Comparison of ENCODE assay signal across 8 mouse cellular contexts in the genomic region with DNA sequence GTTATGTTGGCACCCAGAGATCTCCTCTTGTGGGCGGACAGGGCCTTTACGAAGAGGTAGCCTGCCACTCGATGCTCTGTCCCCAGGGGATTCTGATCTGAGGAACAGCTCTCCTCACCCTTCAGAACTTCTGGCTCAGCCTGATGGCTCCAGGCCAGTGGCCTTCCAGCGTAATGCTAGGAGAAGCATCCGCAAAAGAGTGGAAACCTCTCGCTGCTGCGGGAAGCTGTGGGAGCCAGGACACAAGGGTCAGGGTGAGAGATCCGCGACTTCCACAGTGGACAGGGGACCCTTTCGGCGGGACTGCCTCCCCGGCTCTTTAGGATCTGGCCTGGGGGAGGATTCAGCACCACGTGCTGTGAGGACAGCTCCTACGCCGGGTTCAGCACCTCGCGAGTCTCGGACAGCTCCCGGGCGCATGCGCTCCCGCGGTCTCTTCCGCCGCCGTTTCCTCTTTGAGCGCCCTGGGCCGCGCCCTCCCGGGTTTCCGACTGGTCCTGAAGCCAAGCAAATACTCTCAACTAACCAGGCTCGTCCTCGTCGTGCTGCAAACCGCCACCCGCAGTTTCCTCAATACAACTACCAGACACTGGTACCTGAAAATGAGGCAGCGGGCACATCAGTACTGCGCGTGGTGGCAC. TPM values are rescaled to one million over a fixed set of nuclear protein-coding genes. Genes with fewer than 3 reads are reported as not detected.
DNase-seq lines count a peak whose midpoint lies in the region; ATAC-seq and TF ChIP-seq lines count a peak whose summit lies in the region.

No protein-coding gene starts in this region.

- peak overlapping the region; percentile 84 for H3K4me2 ChIP-seq in embryonic facial prominence, embryonic 13.5 days
- peak overlapping the region; percentile 81 for H3K4me2 ChIP-seq in heart, embryonic 11.5 days
- H3K4me2 ChIP-seq in liver, postnatal 0 days (ENCODE audit: low read depth, low read length) = peak overlapping the region; percentile 67
- peak overlapping the region; percentile 86 for H3K4me2 ChIP-seq in neural tube, embryonic 11.5 days (ENCODE audit: low read depth)
- peak overlapping the region; percentile 81 for H3K4me2 ChIP-seq in stomach, embryonic 16.5 days (ENCODE audit: low read depth, low read length)

- H3K9ac ChIP-seq in embryonic facial prominence, embryonic 13.5 days = peak overlapping the region; percentile 54; the same call in 1 of the 2 replicates
- H3K9ac ChIP-seq in heart, embryonic 11.5 days (ENCODE audit: low read depth, low read length) = no peak overlapping the region
- H3K9ac ChIP-seq in liver, postnatal 0 days (replicated peaks) = no peak overlapping the region
- H3K9ac ChIP-seq in neural tube, embryonic 11.5 days (ENCODE audit: low read length) = peak overlapping the region; percentile 76
- H3K9ac ChIP-seq in stomach, embryonic 16.5 days (ENCODE audit: low read length) = no peak overlapping the region; the same call in 1 of the 2 replicates

- peaks cover 97% of the 10 kb centered on the region for H3K27me3 ChIP-seq in embryonic facial prominence, embryonic 13.5 days
- peaks cover 86% of the 10 kb centered on the region for H3K27me3 ChIP-seq in heart, embryonic 11.5 days (ENCODE audit: control insufficient read depth, insufficient read depth, low read length)
- H3K27me3 ChIP-seq in liver, postnatal 0 days (ENCODE audit: insufficient read depth, low read length) = peaks cover 79% of the 10 kb centered on the region
- peaks cover 49% of the 10 kb centered on the region for H3K27me3 ChIP-seq in neural tube, embryonic 11.5 days (ENCODE audit: control insufficient read depth, insufficient read depth, low read length)
- H3K27me3 ChIP-seq in stomach, embryonic 16.5 days (ENCODE audit: control insufficient read depth, insufficient read depth, low read length) = peaks cover 88% of the 10 kb centered on the region

- WGBS in embryonic facial prominence, embryonic 13.5 days = 3% methylated on average over 39 of the region's 39 CpGs
- 2% methylated on average over 39 of the region's 39 CpGs for WGBS in heart, embryonic 11.5 days (ENCODE audit: insufficient replicate concordance)
- 2% methylated on average over 39 of the region's 39 CpGs for WGBS in liver, postnatal 0 days (ENCODE audit: insufficient replicate concordance)
- 2% methylated on average over 39 of the region's 39 CpGs for WGBS in neural tube, embryonic 11.5 days
- 3% methylated on average over 39 of the region's 39 CpGs for WGBS in stomach, embryonic 16.5 days

- TF ChIP-seq EP300 in liver, postnatal 0 days (IDR thresholded peaks at IDR 0.05; ENCODE audit: low read depth) = no peak

- no peaks in the 10 kb centered on the region for H3K9me3 ChIP-seq in embryonic facial prominence, embryonic 13.5 days
- H3K9me3 ChIP-seq in heart, embryonic 11.5 days (replicated peaks; ENCODE audit: control insufficient read depth, low read length) = no peaks in the 10 kb centered on the region
- no peaks in the 10 kb centered on the region for H3K9me3 ChIP-seq in liver, postnatal 0 days (ENCODE audit: low read length)
- H3K9me3 ChIP-seq in neural tube, embryonic 11.5 days (ENCODE audit: control insufficient read depth, low read length) = no peaks in the 10 kb centered on the region
- H3K9me3 ChIP-seq in stomach, embryonic 16.5 days (replicated peaks; ENCODE audit: control insufficient read depth, low read length) = no peaks in the 10 kb centered on the region

- DNase-seq in B cell, adult 2 months = peak; percentile 83 to 86
- peak; percentile 85 for DNase-seq in adrenal gland, postnatal 25 days
- peak; percentile 68 for DNase-seq in kidney, adult 9 months
- DNase-seq in liver, postnatal 0 days = peak; percentile 86
- peak; percentile 83 for DNase-seq in neural tube, embryonic 11.5 days (ENCODE audit: low spot score)

- no peak for TF ChIP-seq CTCF in liver, postnatal 0 days (IDR thresholded peaks at IDR 0.05; ENCODE audit: low read depth)

- ATAC-seq in embryonic facial prominence, embryonic 13.5 days (ENCODE audit: insufficient number of reproducible peaks, insufficient read depth, low FRiP score, low TSS enrichment, low read depth) = no peak
- 0 out of 2 replicates have a peak, but pooled peaks have one; percentile 8 for ATAC-seq in heart, embryonic 11.5 days (replicated peaks; ENCODE audit: insufficient number of reproducible peaks, low FRiP score, low TSS enrichment)
- peak; percentile 73 for ATAC-seq in liver, postnatal 0 days
- ATAC-seq in neural tube, embryonic 11.5 days (ENCODE audit: insufficient read depth, low FRiP score, low TSS enrichment) = no peak; the same call in 1 of the 2 replicates
- ATAC-seq in stomach, embryonic 16.5 days (ENCODE audit: insufficient read depth, low FRiP score) = peak; percentile 57; the same call in 1 of the 2 replicates

- no peak overlapping the region for H3K27ac ChIP-seq in embryonic facial prominence, embryonic 13.5 days
- H3K27ac ChIP-seq in heart, embryonic 11.5 days (ENCODE audit: low read depth, low read length) = no peak overlapping the region
- no peak overlapping the region for H3K27ac ChIP-seq in liver, postnatal 0 days (ENCODE audit: low read depth)
- H3K27ac ChIP-seq in neural tube, embryonic 11.5 days (ENCODE audit: low read depth, low read length) = peak overlapping the region; percentile 69; the same call in 1 of the 2 replicates
- H3K27ac ChIP-seq in stomach, embryonic 16.5 days (ENCODE audit: low read length) = no peak overlapping the region

- H3K4me3 ChIP-seq in embryonic facial prominence, embryonic 13.5 days = peak overlapping the region; percentile 47
- H3K4me3 ChIP-seq in heart, embryonic 11.5 days (ENCODE audit: low read depth, low read length) = peak overlapping the region; percentile 39
- H3K4me3 ChIP-seq in liver, postnatal 0 days (ENCODE audit: low read depth, low read length) = peak overlapping the region; percentile 31
- H3K4me3 ChIP-seq in neural tube, embryonic 11.5 days (ENCODE audit: low read depth, low read length) = peak overlapping the region; percentile 64
- peak overlapping the region; percentile 47 for H3K4me3 ChIP-seq in stomach, embryonic 16.5 days (replicated peaks; ENCODE audit: low read length)

- peaks cover 26% of the 10 kb centered on the region for H3K4me1 ChIP-seq in embryonic facial prominence, embryonic 13.5 days
- peaks cover 16% of the 10 kb centered on the region for H3K4me1 ChIP-seq in heart, embryonic 11.5 days (ENCODE audit: control insufficient read depth, insufficient read depth, low read length)
- peaks cover 18% of the 10 kb centered on the region for H3K4me1 ChIP-seq in liver, postnatal 0 days (ENCODE audit: insufficient read depth)
- peaks cover 13% of the 10 kb centered on the region for H3K4me1 ChIP-seq in neural tube, embryonic 11.5 days (ENCODE audit: control insufficient read depth, insufficient read depth, low read length)
- peaks cover 14% of the 10 kb centered on the region for H3K4me1 ChIP-seq in stomach, embryonic 16.5 days (ENCODE audit: control insufficient read depth, insufficient read depth, low read length)

- no peaks in the 10 kb centered on the region for H3K36me3 ChIP-seq in embryonic facial prominence, embryonic 13.5 days
- H3K36me3 ChIP-seq in heart, embryonic 11.5 days (ENCODE audit: control insufficient read depth, insufficient read depth, low read length) = no peaks in the 10 kb centered on the region
- no peaks in the 10 kb centered on the region for H3K36me3 ChIP-seq in liver, postnatal 0 days (replicated peaks; ENCODE audit: insufficient read depth, low read length)
- H3K36me3 ChIP-seq in neural tube, embryonic 11.5 days (ENCODE audit: control insufficient read depth, insufficient read depth, low read length) = no peaks in the 10 kb centered on the region
- H3K36me3 ChIP-seq in stomach, embryonic 16.5 days (ENCODE audit: control insufficient read depth, insufficient read depth, low read length) = no peaks in the 10 kb centered on the region

RNA-seq across cellular contexts. Expression of a gene that starts 0.7 kb away (rescaled TPM):
- 4.2 and 5.5 TPM in 2 replicates for total RNA-seq in adrenal gland, postnatal 25 days (2021)
- polyA plus RNA-seq in embryonic facial prominence, embryonic 13.5 days (2015; fragmentation: Nextera tagmentation; extraction: Ambion mirVana) = 0.51 and 0.56 TPM in 2 replicates
- polyA plus RNA-seq in heart, embryonic 11.5 days (2014; fragmentation: Nextera tagmentation; extraction: Ambion mirVana) = 0.04 and 0.10 TPM in 2 replicates
- 0.09 and 0.23 TPM in 2 replicates for polyA plus RNA-seq in liver, postnatal 0 days (2015; fragmentation: Nextera tagmentation; extraction: Ambion mirVana)
- polyA plus RNA-seq in neural tube, embryonic 11.5 days (2014; fragmentation: Nextera tagmentation; extraction: Ambion mirVana) = 6.7 and 8.9 TPM in 2 replicates
- 0.74 and 1.0 TPM in 2 replicates for polyA plus RNA-seq in stomach, embryonic 16.5 days (2015; fragmentation: Nextera tagmentation; extraction: Ambion mirVana)

RNA-seq across cellular contexts. Expression of a gene that starts 18.7 kb away (rescaled TPM):
- 7.3 and 10.6 TPM in 2 replicates for total RNA-seq in adrenal gland, postnatal 25 days (2021)
- 19.0 and 21.5 TPM in 2 replicates for polyA plus RNA-seq in embryonic facial prominence, embryonic 13.5 days (2015; fragmentation: Nextera tagmentation; extraction: Ambion mirVana)
- polyA plus RNA-seq in heart, embryonic 11.5 days (2014; fragmentation: Nextera tagmentation; extraction: Ambion mirVana) = 7.3 and 9.5 TPM in 2 replicates
- 4.5 TPM in 2 replicates for polyA plus RNA-seq in liver, postnatal 0 days (2015; fragmentation: Nextera tagmentation; extraction: Ambion mirVana)
- 14.5 and 15.5 TPM in 2 replicates for polyA plus RNA-seq in neural tube, embryonic 11.5 days (2014; fragmentation: Nextera tagmentation; extraction: Ambion mirVana)
- polyA plus RNA-seq in stomach, embryonic 16.5 days (2015; fragmentation: Nextera tagmentation; extraction: Ambion mirVana) = 13.7 and 14.2 TPM in 2 replicates

RNA-seq across cellular contexts. Expression of a gene that starts 26.3 kb away (rescaled TPM):
- total RNA-seq in adrenal gland, postnatal 25 days (2021) = 10.3 and 16.4 TPM in 2 replicates
- 20.4 and 22.7 TPM in 2 replicates for polyA plus RNA-seq in embryonic facial prominence, embryonic 13.5 days (2015; fragmentation: Nextera tagmentation; extraction: Ambion mirVana)
- polyA plus RNA-seq in heart, embryonic 11.5 days (2014; fragmentation: Nextera tagmentation; extraction: Ambion mirVana) = 6.3 and 7.0 TPM in 2 replicates
- polyA plus RNA-seq in liver, postnatal 0 days (2015; fragmentation: Nextera tagmentation; extraction: Ambion mirVana) = 2.4 TPM in 2 replicates
- polyA plus RNA-seq in neural tube, embryonic 11.5 days (2014; fragmentation: Nextera tagmentation; extraction: Ambion mirVana) = 8.8 and 13.2 TPM in 2 replicates
- polyA plus RNA-seq in stomach, embryonic 16.5 days (2015; fragmentation: Nextera tagmentation; extraction: Ambion mirVana) = 15.5 and 16.1 TPM in 2 replicates

RNA-seq across cellular contexts. Expression of a gene that starts 43.2 kb away (rescaled TPM):
- 79.3 and 92.7 TPM in 2 replicates for total RNA-seq in adrenal gland, postnatal 25 days (2021)
- polyA plus RNA-seq in embryonic facial prominence, embryonic 13.5 days (2015; fragmentation: Nextera tagmentation; extraction: Ambion mirVana) = 127 and 144 TPM in 2 replicates
- 44.3 and 48.7 TPM in 2 replicates for polyA plus RNA-seq in heart, embryonic 11.5 days (2014; fragmentation: Nextera tagmentation; extraction: Ambion mirVana)
- 12.4 and 18.6 TPM in 2 replicates for polyA plus RNA-seq in liver, postnatal 0 days (2015; fragmentation: Nextera tagmentation; extraction: Ambion mirVana)
- 121 and 129 TPM in 2 replicates for polyA plus RNA-seq in neural tube, embryonic 11.5 days (2014; fragmentation: Nextera tagmentation; extraction: Ambion mirVana)
- 64.8 and 65.3 TPM in 2 replicates for polyA plus RNA-seq in stomach, embryonic 16.5 days (2015; fragmentation: Nextera tagmentation; extraction: Ambion mirVana)

Comparison
In these comparisons a context has a peak if more than half of its experiments do, and no peak if none do; other contexts are left out.
1. ATAC-seq: peak in heart, embryonic 11.5 days (single experiment), liver, postnatal 0 days (single experiment) and stomach, embryonic 16.5 days (single experiment); none in embryonic facial prominence, embryonic 13.5 days (single experiment) and neural tube, embryonic 11.5 days (single experiment).
2. H3K9ac ChIP-seq: peak in embryonic facial prominence, embryonic 13.5 days (single experiment) and neural tube, embryonic 11.5 days (single experiment); none in heart, embryonic 11.5 days (single experiment), liver, postnatal 0 days (single experiment) and stomach, embryonic 16.5 days (single experiment).
3. Peak in every context shown above with its lines, with median percentiles within 50 percentile points of each other: DNase-seq, H3K4me2 ChIP-seq and H3K4me3 ChIP-seq.